Mouse (Mus musculus): ENCODE results near the gene Tnrc6c. TPM values are rescaled to one million over a fixed set of nuclear protein-coding genes. Genes with fewer than 3 reads are reported as not detected.

Gene Tnrc6c
- polyA plus RNA-seq (2015; fragmentation: Nextera tagmentation; extraction: Ambion mirVana) = 8.6 and 9.3 TPM in 2 replicates

DNA sequence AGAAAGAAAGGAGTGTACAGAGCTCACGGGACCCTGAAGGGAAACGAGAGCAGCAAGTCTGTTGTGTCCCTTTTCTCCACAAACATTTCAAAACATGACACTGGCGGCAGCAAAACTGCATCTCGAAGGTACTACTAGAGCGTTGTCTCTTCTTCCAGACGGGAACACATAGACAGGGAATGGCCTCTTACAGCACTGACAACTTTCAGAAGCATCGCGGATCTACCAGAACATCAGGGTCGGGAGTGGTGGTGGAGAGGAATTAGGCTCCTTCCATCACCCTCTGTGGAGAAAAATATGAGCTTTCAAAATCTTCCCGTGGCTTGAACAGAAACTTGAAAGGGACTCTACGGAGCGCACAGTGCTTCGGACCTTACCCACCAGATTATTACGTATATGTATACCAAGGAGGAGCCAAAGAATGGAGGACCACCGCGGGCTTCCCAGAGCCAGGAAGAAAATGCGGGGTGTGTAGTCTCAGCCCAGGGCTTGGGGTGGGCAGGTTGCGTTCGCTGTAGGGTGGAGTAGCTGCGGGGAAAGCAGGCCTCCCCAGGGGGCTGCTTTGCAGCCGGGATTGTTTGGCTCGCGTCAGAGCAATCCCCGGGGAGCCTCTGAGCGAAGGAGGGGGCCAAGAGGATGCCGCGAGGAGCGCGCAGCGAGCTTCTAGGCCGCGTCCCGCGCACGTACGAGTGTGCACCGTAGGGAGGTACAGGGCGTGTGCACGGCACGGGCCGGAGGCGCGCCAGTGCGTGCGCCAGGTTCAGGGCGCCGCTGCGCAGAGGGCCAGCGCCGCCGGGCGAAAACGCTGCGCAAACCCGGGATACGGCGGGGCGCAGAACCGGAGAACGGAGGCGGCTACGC is at the start of gene Tnrc6c:
Gene Tnrc6c, plus strand, starts transcription at position 799 of the 861 bp plus-strand sequence.
- H3K4me2 ChIP-seq (ENCODE audit: low read depth, low read length) = peak within 1 kb of the TSS; percentile 99
- H3K4me3 ChIP-seq (ENCODE audit: low read length) = peak within 1 kb of the TSS; percentile 85
- peaks cover 2% of the 10 kb centered on the region; the same call in 1 of the 2 replicates for H3K27me3 ChIP-seq (ENCODE audit: control insufficient read depth, insufficient read depth, low read depth, low read length)
- no peaks in the 10 kb centered on the region for H3K9me3 ChIP-seq (ENCODE audit: control insufficient read depth, low read length)
- ATAC-seq (ENCODE audit: low read depth) = peak; percentile 87
- peaks cover 22% of the 10 kb centered on the region for H3K4me1 ChIP-seq (replicated peaks; ENCODE audit: control insufficient read depth, insufficient read depth, low read length)
- H3K27ac ChIP-seq (ENCODE audit: low read length) = peak within 1 kb of the TSS; percentile 95
- peak within 1 kb of the TSS; percentile 95 for H3K9ac ChIP-seq (ENCODE audit: low read length)
- under 1% methylated on average over 62 of the region's 62 CpGs for WGBS
- H3K36me3 ChIP-seq (ENCODE audit: control insufficient read depth, insufficient read depth, low read length) = no peaks in the 10 kb centered on the region

DNA sequence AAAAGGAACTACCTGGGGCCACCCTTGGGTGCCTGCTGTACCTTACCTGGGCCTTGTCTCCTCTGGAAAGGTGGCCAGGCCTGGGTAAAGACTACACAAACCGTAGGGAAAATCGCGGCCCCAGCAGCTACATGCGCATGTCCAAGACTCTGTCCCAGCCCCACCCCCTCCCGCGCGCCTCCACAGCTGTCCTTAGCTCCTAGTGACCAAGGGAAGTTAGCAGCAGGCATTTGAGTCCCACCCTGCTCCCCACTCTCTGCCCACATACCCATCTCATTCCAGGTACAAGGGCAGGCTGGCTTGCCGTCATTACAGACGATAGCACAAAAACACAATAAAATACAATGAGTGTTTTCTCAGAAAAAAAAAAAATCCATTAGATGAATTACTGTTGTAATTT is 48.0 kb upstream of the Tnrc6c start:
- peak overlapping the region; percentile 26; the same call in 1 of the 2 replicates for H3K4me2 ChIP-seq (ENCODE audit: low read depth, low read length)
- ATAC-seq (ENCODE audit: low read depth) = no peak
- H3K36me3 ChIP-seq (ENCODE audit: control insufficient read depth, insufficient read depth, low read length) = no peaks in the 10 kb centered on the region
- 38% methylated on average over 9 of the region's 9 CpGs for WGBS
- H3K27ac ChIP-seq (ENCODE audit: low read length) = no peak overlapping the region
- no peak overlapping the region for H3K9ac ChIP-seq (ENCODE audit: low read length)
- H3K4me3 ChIP-seq (ENCODE audit: low read length) = no peak overlapping the region
- H3K4me1 ChIP-seq (replicated peaks; ENCODE audit: control insufficient read depth, insufficient read depth, low read length) = peaks cover 11% of the 10 kb centered on the region
- H3K9me3 ChIP-seq (ENCODE audit: control insufficient read depth, low read length) = no peaks in the 10 kb centered on the region
- H3K27me3 ChIP-seq (ENCODE audit: control insufficient read depth, insufficient read depth, low read depth, low read length) = no peaks in the 10 kb centered on the region; the same call in 1 of the 2 replicates

DNA sequence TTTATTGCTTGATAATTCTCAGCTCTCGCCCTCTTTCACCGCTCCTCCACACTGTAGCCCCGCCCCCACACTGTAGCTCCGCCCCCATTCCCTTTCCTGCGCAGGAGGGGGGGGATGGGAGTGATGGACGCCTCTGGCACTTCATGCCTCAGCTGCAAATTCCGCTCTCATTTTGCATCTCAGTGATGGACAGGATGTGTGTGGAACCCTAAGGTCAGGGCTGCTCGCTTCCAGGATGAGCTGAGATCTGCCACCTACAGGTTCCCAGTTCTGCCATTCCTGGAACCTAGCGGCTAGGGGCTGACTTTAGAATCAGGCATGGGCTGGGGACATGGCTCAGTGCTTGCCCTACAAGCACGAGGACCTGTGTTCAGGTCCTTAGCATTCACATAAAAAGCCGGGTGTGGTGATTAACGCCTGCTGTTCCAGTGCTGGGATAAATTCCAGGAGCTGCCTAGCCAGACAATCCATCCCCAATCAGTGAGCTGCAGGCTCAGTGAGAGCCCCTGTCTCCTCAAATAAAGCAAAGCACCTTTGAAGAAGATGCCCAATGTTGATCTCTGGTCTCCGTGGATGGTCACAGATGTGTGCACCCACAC is 47.4 kb upstream of the Tnrc6c start:
- Histone ChIP-seq H3K27ac (ENCODE audit: low read length) (no peak overlapping the region), H3K4me3 (ENCODE audit: low read length) (no peak overlapping the region), H3K27me3 (ENCODE audit: control insufficient read depth, insufficient read depth, low read depth, low read length) (no peaks in the 10 kb centered on the region; the same call in 1 of the 2 replicates), H3K36me3 (ENCODE audit: control insufficient read depth, insufficient read depth, low read length) (no peaks in the 10 kb centered on the region), H3K9me3 (ENCODE audit: control insufficient read depth, low read length) (no peaks in the 10 kb centered on the region), H3K4me2 (ENCODE audit: low read depth, low read length) (no peak overlapping the region; the same call in 1 of the 2 replicates), H3K4me1 (replicated peaks; ENCODE audit: control insufficient read depth, insufficient read depth, low read length) (peaks cover 11% of the 10 kb centered on the region), H3K9ac (ENCODE audit: low read length) (no peak overlapping the region)
- WGBS = 11% methylated on average over 13 of the region's 13 CpGs
- no peak for ATAC-seq (ENCODE audit: low read depth)

DNA sequence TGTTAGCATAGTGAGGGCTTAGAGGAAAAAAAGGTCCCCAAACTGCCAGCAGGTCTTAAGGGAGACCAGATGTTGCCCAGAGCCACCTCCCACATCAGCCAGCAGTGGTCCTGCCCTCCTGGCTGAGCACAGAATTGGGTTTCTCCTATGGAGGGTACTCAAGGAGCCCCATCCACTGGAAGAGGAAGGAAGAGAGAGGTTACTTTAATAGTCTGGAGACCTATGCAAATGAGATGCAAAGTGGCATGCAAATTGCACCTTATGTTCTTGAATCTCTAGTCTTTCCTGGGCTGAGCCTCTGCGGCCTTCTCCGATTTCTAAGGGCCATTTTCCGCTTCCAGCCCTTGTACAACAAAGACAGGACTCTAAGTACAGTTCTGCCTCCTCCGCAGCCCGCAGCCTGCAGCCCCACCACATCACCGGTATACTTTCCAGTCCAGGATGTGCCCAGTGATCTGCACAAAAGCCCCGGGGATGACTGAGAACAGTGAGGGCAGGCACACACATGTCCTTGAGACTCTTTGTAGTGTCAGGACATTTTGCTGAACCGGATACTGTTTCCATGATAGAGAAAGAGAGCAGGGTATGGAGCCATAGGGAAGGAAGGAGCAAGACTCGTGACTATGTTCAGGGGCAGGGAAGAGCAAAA is 45.8 kb upstream of the Tnrc6c start:
- 65% methylated on average over 9 of the region's 9 CpGs for WGBS
- no peak for ATAC-seq (ENCODE audit: low read depth)
- Histone ChIP-seq H3K9me3 (ENCODE audit: control insufficient read depth, low read length) (no peaks in the 10 kb centered on the region), H3K4me3 (ENCODE audit: low read length) (no peak overlapping the region), H3K27ac (ENCODE audit: low read length) (no peak overlapping the region), H3K4me1 (replicated peaks; ENCODE audit: control insufficient read depth, insufficient read depth, low read length) (peaks cover 11% of the 10 kb centered on the region), H3K9ac (ENCODE audit: low read length) (no peak overlapping the region), H3K27me3 (ENCODE audit: control insufficient read depth, insufficient read depth, low read depth, low read length) (peaks cover 5% of the 10 kb centered on the region; the same call in 1 of the 2 replicates), H3K4me2 (ENCODE audit: low read depth, low read length) (no peak overlapping the region), H3K36me3 (ENCODE audit: control insufficient read depth, insufficient read depth, low read length) (no peaks in the 10 kb centered on the region)

DNA sequence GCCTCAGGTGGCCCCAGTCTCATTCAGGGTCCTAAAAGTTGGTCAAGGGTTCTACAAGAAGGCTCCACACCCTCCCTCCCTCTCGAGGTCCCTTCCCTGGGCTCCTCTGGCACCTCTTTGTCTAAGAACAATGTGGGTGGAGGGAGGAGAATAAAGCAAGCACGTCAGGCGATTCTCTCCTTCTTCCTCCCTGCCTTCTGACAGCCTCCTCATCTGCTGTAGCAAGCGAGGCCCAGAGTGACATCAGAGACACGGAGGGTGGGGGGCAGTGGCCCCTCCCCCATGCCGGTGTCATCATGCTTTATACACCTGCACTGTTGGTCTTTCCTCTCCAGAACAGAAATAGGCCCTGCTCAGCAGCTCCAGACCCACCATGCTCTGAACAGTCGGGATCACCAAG is 45.1 kb upstream of the Tnrc6c start:
- H3K27ac ChIP-seq (ENCODE audit: low read length) = no peak overlapping the region
- H3K36me3 ChIP-seq (ENCODE audit: control insufficient read depth, insufficient read depth, low read length) = no peaks in the 10 kb centered on the region
- H3K9me3 ChIP-seq (ENCODE audit: control insufficient read depth, low read length) = no peaks in the 10 kb centered on the region
- H3K4me2 ChIP-seq (ENCODE audit: low read depth, low read length) = no peak overlapping the region
- H3K9ac ChIP-seq (ENCODE audit: low read length) = no peak overlapping the region
- peaks cover 5% of the 10 kb centered on the region; the same call in 1 of the 2 replicates for H3K27me3 ChIP-seq (ENCODE audit: control insufficient read depth, insufficient read depth, low read depth, low read length)
- H3K4me1 ChIP-seq (replicated peaks; ENCODE audit: control insufficient read depth, insufficient read depth, low read length) = peaks cover 11% of the 10 kb centered on the region
- H3K4me3 ChIP-seq (ENCODE audit: low read length) = no peak overlapping the region
- 55% methylated on average over 7 of the region's 7 CpGs for WGBS
- no peak for ATAC-seq (ENCODE audit: low read depth)

DNA sequence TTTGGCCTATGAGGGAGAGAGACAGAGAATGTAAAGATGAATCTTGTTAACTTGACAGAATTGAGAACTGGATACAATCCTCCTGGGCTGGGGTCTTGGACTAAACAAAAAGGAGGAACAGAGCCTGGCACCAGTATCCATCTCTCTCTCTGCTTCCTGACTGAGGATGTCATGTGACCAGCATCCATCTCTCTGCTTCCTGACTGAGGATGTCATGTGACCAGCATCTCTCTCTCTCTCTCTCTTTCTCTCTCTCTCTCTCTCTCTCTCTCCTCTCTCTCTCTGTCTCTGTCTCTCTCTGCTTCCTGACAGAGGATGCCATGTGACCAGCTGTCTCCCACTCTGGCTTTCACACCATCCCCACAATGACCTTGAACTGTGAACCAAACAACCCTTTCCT is 43.5 kb upstream of the Tnrc6c start:
- ATAC-seq (ENCODE audit: low read depth) = no peak
- H3K27me3 ChIP-seq (ENCODE audit: control insufficient read depth, insufficient read depth, low read depth, low read length) = peaks cover 11% of the 10 kb centered on the region; the same call in 1 of the 2 replicates
- H3K9ac ChIP-seq (ENCODE audit: low read length) = no peak overlapping the region
- H3K27ac ChIP-seq (ENCODE audit: low read length) = no peak overlapping the region
- H3K36me3 ChIP-seq (ENCODE audit: control insufficient read depth, insufficient read depth, low read length) = no peaks in the 10 kb centered on the region
- H3K9me3 ChIP-seq (ENCODE audit: control insufficient read depth, low read length) = no peaks in the 10 kb centered on the region
- H3K4me1 ChIP-seq (replicated peaks; ENCODE audit: control insufficient read depth, insufficient read depth, low read length) = peaks cover 11% of the 10 kb centered on the region
- H3K4me3 ChIP-seq (ENCODE audit: low read length) = peak overlapping the region; percentile 26; the same call in 1 of the 2 replicates
- H3K4me2 ChIP-seq (ENCODE audit: low read depth, low read length) = peak overlapping the region; percentile 52

DNA sequence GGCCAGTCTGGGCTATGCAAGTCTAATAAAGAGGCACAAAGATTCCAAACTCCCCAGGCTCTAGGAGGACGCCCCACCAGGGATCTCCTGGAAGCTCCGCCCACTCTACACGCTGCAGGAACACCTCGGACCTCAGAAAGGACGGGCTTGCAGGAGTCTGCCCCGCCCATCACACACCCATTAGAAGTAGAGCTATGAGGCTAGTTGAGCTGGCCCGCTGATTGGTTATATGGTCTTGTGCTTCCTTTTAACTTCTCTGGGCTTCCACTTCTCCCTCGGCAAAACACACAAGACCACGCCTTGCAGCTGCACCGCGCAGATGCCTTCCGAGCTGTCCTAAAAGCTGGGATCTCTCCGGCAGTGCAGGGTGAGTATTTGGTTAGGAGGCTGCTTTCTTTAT is 43.0 kb upstream of the Tnrc6c start:
- no peaks in the 10 kb centered on the region for H3K36me3 ChIP-seq (ENCODE audit: control insufficient read depth, insufficient read depth, low read length)
- H3K9ac ChIP-seq (ENCODE audit: low read length) = 0 out of 2 replicates have a peak overlapping the region, but pooled peaks have one; percentile 3
- H3K4me1 ChIP-seq (replicated peaks; ENCODE audit: control insufficient read depth, insufficient read depth, low read length) = peaks cover 9% of the 10 kb centered on the region
- no peak overlapping the region for H3K27ac ChIP-seq (ENCODE audit: low read length)
- ATAC-seq (ENCODE audit: low read depth) = peak; percentile 90
- H3K9me3 ChIP-seq (ENCODE audit: control insufficient read depth, low read length) = no peaks in the 10 kb centered on the region
- 2% methylated on average over 13 of the region's 13 CpGs for WGBS
- peak overlapping the region; percentile 52 for H3K4me2 ChIP-seq (ENCODE audit: low read depth, low read length)
- H3K4me3 ChIP-seq (ENCODE audit: low read length) = peak overlapping the region; percentile 26
- peaks cover 16% of the 10 kb centered on the region for H3K27me3 ChIP-seq (ENCODE audit: control insufficient read depth, insufficient read depth, low read depth, low read length)

DNA sequence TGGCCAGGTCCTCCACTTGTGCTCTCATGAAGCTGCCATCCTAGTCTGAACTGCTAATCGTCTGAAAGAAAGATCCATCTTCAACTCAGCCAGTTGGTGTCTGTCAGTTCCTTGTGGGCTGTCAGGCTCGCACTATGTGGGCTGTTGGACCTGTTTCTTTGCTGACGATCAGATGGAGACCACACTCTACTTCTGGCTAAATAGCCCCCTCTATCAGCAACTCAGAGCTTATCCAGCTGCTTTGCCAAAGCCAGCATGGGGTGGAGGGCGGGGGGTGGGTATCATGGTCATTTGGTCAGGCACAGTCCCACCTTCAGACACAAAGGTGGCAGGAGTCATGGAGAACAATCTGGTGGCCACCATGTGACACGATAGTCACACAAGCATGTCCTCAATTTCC is 42.2 kb upstream of the Tnrc6c start:
- peaks cover 3% of the 10 kb centered on the region; the same call in 1 of the 2 replicates for H3K4me1 ChIP-seq (replicated peaks; ENCODE audit: control insufficient read depth, insufficient read depth, low read length)
- H3K9me3 ChIP-seq (ENCODE audit: control insufficient read depth, low read length) = no peaks in the 10 kb centered on the region
- H3K4me3 ChIP-seq (ENCODE audit: low read length) = no peak overlapping the region
- no peak overlapping the region for H3K27ac ChIP-seq (ENCODE audit: low read length)
- H3K9ac ChIP-seq (ENCODE audit: low read length) = no peak overlapping the region
- no peaks in the 10 kb centered on the region for H3K36me3 ChIP-seq (ENCODE audit: control insufficient read depth, insufficient read depth, low read length)
- peak overlapping the region; percentile 52; the same call in 1 of the 2 replicates for H3K4me2 ChIP-seq (ENCODE audit: low read depth, low read length)
- 26% methylated on average over 5 of the region's 5 CpGs for WGBS
- peaks cover 24% of the 10 kb centered on the region for H3K27me3 ChIP-seq (ENCODE audit: control insufficient read depth, insufficient read depth, low read depth, low read length)
- ATAC-seq (ENCODE audit: low read depth) = no peak

DNA sequence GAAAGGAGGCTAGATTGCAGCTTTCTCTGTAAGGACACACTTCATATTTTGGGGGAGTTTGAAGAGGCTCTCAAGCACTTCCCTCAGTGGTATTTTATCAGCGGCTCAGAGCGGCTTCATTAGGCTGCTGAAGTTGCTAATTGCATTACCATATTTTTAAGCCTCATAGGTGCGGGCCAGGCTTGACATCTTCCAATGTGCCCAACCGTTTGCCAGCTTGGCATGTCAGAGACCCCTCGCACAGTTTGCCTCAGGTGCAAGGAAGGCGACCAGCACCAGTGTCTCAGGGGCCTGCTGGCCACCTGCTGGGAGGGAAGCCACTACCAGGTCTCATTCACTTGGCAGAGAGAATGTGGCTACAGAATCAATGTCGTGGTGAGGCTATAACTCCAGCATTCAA is 41.2 kb upstream of the Tnrc6c start:
- H3K36me3 ChIP-seq (ENCODE audit: control insufficient read depth, insufficient read depth, low read length) = no peaks in the 10 kb centered on the region
- H3K4me2 ChIP-seq (ENCODE audit: low read depth, low read length) = no peak overlapping the region
- 49% methylated on average over 7 of the region's 7 CpGs for WGBS

More for the DNA sequence above, 41.2 kb upstream of the Tnrc6c start:
- H3K4me1 ChIP-seq (replicated peaks; ENCODE audit: control insufficient read depth, insufficient read depth, low read length) = peaks cover 9% of the 10 kb centered on the region
- H3K9me3 ChIP-seq (ENCODE audit: control insufficient read depth, low read length) = no peaks in the 10 kb centered on the region
- ATAC-seq (ENCODE audit: low read depth) = no peak
- no peak overlapping the region for H3K4me3 ChIP-seq (ENCODE audit: low read length)
- H3K27ac ChIP-seq (ENCODE audit: low read length) = no peak overlapping the region
- H3K9ac ChIP-seq (ENCODE audit: low read length) = no peak overlapping the region
- H3K27me3 ChIP-seq (ENCODE audit: control insufficient read depth, insufficient read depth, low read depth, low read length) = peaks cover 28% of the 10 kb centered on the region
